Mouse (Mus musculus): ENCODE results near the gene Olfr57. TPM values are rescaled to one million over a fixed set of nuclear protein-coding genes. Genes with fewer than 3 reads are reported as not detected.
"Not testable (repeated sequence)": the region's sequence is repeated elsewhere in the genome, so short reads cannot be mapped to it uniquely, and the experiment has no call there.

Gene Olfr57
- 0.12 and 0.19 TPM in 2 replicates for polyA plus RNA-seq (2012; rRNA removed)

DNA sequence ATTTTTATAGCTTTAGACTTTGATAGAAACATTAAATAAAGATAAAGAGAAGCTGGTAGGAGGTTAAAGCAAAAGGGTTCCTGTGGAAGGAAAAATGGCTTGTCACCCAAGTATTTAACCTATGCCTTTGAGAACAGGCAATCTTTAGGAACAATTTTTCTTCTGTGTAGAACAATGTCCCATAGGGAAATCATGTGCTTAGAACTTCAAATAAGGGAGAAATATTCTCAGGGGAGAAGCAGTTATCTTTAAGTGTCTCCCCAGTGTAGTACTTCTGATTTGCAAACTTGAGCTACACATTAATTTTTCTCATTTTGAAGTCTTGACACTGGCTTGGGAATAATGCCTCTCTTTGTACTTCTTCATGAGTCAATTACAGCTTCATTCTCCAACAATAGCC is at the start of gene Olfr57:
TSS of gene Olfr57 (plus strand) at position 301 of the 400 bp plus-strand sequence.
- H3K27ac ChIP-seq (ENCODE audit: control insufficient read depth, insufficient read depth, low read depth, low read length), result no peak within 1 kb of the TSS
- no peak for TF ChIP-seq CTCF (IDR thresholded peaks at IDR 0.05; ENCODE audit: control insufficient read depth, insufficient read depth, insufficient replicate concordance, low read depth, low read length)
- TF ChIP-seq POLR2A (IDR thresholded peaks at IDR 0.05; ENCODE audit: control insufficient read depth, low read depth, low read length), result no peak
- no peaks in the 10 kb centered on the region for H3K27me3 ChIP-seq (ENCODE audit: control insufficient read depth, insufficient read depth, low read length)
- no peaks in the 10 kb centered on the region for H3K4me1 ChIP-seq (ENCODE audit: control insufficient read depth, insufficient read depth, low read length)
- no peaks in the 10 kb centered on the region for H3K36me3 ChIP-seq (ENCODE audit: control insufficient read depth, insufficient read depth, low read length)
- no peak within 1 kb of the TSS for H3K4me3 ChIP-seq (ENCODE audit: control insufficient read depth, low read depth, low read length)

GRCm38 (mm10) chr10:78980750-78981149 is 47.8 kb upstream of the Olfr57 start, which contains the start of gene Olfr1352:
Gene Olfr1352 (plus strand): TSS chr10:78981050.
- Histone ChIP-seq H3K27me3 (ENCODE audit: control insufficient read depth, insufficient read depth, low read length) (no peaks in the 10 kb centered on the region), H3K36me3 (ENCODE audit: control insufficient read depth, insufficient read depth, low read length) (no peaks in the 10 kb centered on the region), H3K4me1 (ENCODE audit: control insufficient read depth, insufficient read depth, low read length) (no peaks in the 10 kb centered on the region), H3K27ac (ENCODE audit: control insufficient read depth, insufficient read depth, low read depth, low read length) (no peak within 1 kb of the TSS), H3K4me3 (ENCODE audit: control insufficient read depth, low read depth, low read length) (no peak within 1 kb of the TSS)
- TF ChIP-seq CTCF (IDR thresholded peaks at IDR 0.05; ENCODE audit: control insufficient read depth, insufficient read depth, insufficient replicate concordance, low read depth, low read length) (no peak), POLR2A (IDR thresholded peaks at IDR 0.05; ENCODE audit: control insufficient read depth, low read depth, low read length) (no peak)

DNA sequence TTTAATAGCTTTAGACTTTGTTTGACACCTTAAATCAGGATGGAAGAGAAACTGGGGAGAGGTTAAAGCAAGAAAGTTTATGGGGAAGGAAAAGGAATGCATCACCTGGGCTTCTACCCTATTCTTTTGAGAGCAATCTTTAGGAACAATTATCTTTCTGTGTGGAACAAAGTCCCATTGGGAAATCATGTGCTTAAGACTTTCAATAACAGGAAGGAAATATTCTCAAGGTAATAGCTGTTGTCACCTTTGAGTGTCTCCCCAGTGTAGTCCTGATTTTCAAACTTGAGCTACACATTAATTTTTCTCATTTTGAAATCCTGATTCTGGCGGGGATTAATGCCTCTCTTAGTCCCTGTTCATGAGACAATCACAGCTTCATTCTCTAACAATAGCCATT is 16.4 kb upstream of the Olfr57 start, which contains the start of gene Olfr1351:
TSS of gene Olfr1351 (plus strand) at position 301 of the 400 bp plus-strand sequence.
- TF ChIP-seq CTCF (IDR thresholded peaks at IDR 0.05; ENCODE audit: control insufficient read depth, insufficient read depth, insufficient replicate concordance, low read depth, low read length) (no peak), POLR2A (IDR thresholded peaks at IDR 0.05; ENCODE audit: control insufficient read depth, low read depth, low read length) (no peak)
- Histone ChIP-seq H3K36me3 (ENCODE audit: control insufficient read depth, insufficient read depth, low read length) (no peaks in the 10 kb centered on the region), H3K4me3 (ENCODE audit: control insufficient read depth, low read depth, low read length) (no peak within 1 kb of the TSS), H3K27me3 (ENCODE audit: control insufficient read depth, insufficient read depth, low read length) (no peaks in the 10 kb centered on the region), H3K27ac (ENCODE audit: control insufficient read depth, insufficient read depth, low read depth, low read length) (no peak within 1 kb of the TSS), H3K4me1 (ENCODE audit: control insufficient read depth, insufficient read depth, low read length) (no peaks in the 10 kb centered on the region)

GRCm38 (mm10) chr10:79042457-79042856 is 13.9 kb downstream of the Olfr57 start:
- not testable (repeated sequence) for H3K4me1 ChIP-seq (ENCODE audit: control insufficient read depth, insufficient read depth, low read length); H3K27ac ChIP-seq (ENCODE audit: control insufficient read depth, insufficient read depth, low read depth, low read length); H3K36me3 ChIP-seq (ENCODE audit: control insufficient read depth, insufficient read depth, low read length); H3K27me3 ChIP-seq (ENCODE audit: control insufficient read depth, insufficient read depth, low read length); H3K4me3 ChIP-seq (ENCODE audit: control insufficient read depth, low read depth, low read length)

DNA sequence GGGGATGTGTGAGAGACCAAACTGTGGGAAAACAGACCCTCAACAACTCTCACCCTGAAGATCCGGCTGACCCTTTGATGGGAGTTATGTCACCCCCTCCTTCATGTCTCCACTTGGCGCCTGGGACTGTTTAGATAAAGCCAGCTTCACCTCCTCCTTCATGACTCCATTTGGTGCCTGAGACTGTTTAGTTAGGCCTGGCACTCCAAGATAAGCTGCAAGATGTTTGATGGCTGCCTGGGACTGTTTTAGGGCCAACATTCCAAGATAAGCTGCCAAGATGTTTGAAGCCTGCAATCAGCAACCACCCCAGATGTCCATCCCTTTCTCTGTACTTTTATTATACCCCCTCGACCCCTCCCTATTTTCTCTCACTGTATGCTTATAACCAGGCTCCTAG is 28.8 kb downstream of the Olfr57 start:
- not testable (repeated sequence) for H3K36me3 ChIP-seq (ENCODE audit: control insufficient read depth, insufficient read depth, low read length); H3K27me3 ChIP-seq (ENCODE audit: control insufficient read depth, insufficient read depth, low read length); H3K4me1 ChIP-seq (ENCODE audit: control insufficient read depth, insufficient read depth, low read length); H3K27ac ChIP-seq (ENCODE audit: control insufficient read depth, insufficient read depth, low read depth, low read length); H3K4me3 ChIP-seq (ENCODE audit: control insufficient read depth, low read depth, low read length)

Other genes with a start within 250 kb of the Olfr57 start
- gene Slc1a6, start 248.2 kb upstream of the Olfr57 start, polyA plus RNA-seq (2012; rRNA removed), result 0.65 and 0.85 TPM in 2 replicates
- gene Olfr1356, start 176.6 kb upstream of the Olfr57 start, polyA plus RNA-seq (2012; rRNA removed), result not detected in 2 replicates
- not detected in 2 replicates for gene Olfr1355, start 153.2 kb upstream of the Olfr57 start, polyA plus RNA-seq (2012; rRNA removed)
- not detected in 2 replicates for gene Olfr1354, start 115.6 kb upstream of the Olfr57 start, polyA plus RNA-seq (2012; rRNA removed)
- not detected in 2 replicates for gene Olfr8, start 78.1 kb upstream of the Olfr57 start, polyA plus RNA-seq (2012; rRNA removed)
- gene Olfr1353, start 65.4 kb upstream of the Olfr57 start, polyA plus RNA-seq (2012; rRNA removed), result not detected in 2 replicates
- gene Olfr1352, start 47.7 kb upstream of the Olfr57 start, polyA plus RNA-seq (2012; rRNA removed), result not detected in 2 replicates
- gene Olfr1351, start 16.3 kb upstream of the Olfr57 start, polyA plus RNA-seq (2012; rRNA removed), result not detected in 2 replicates
- gene 2610008E11Rik, start 68.9 kb downstream of the Olfr57 start, polyA plus RNA-seq (2012; rRNA removed), result 0.64 and 0.86 TPM in 2 replicates
- not detected in 2 replicates for gene Vmn2r80, start 120.0 kb downstream of the Olfr57 start, polyA plus RNA-seq (2012; rRNA removed)
- not detected in 2 replicates for gene Vmn2r81, start 219.0 kb downstream of the Olfr57 start, polyA plus RNA-seq (2012; rRNA removed)